Mouse (Mus musculus): Measurements from ENCODE around the gene Tbx10.

GRCm38 (mm10) chr19:3950331-3950730 is 42.2 kb upstream of the Tbx10 start:
- no peak for TF ChIP-seq POLR2A (IDR thresholded peaks at IDR 0.05; ENCODE audit: borderline replicate concordance, insufficient read depth, low read length)
- no peak for TF ChIP-seq CTCF (IDR thresholded peaks at IDR 0.05; ENCODE audit: borderline replicate concordance, insufficient read depth, low read depth, low read length)
